Mouse (Mus musculus): ENCODE data around the gene Maea. TPM values are rescaled to one million over a fixed set of nuclear protein-coding genes. Genes with fewer than 3 reads are reported as not detected.

Gene Maea
- polyA plus RNA-seq, 1 experiment from 2014 or later: 133 TPM

GRCm38 (mm10) chr5:33400819-33401218, 65.5 kb downstream of the Maea start:
- no peak overlapping the region for H3K4me3 ChIP-seq (ENCODE audit: low read length)
- H3K27ac ChIP-seq (ENCODE audit: low read depth, low read length): no peak overlapping the region
- H3K9me3 ChIP-seq (ENCODE audit: control insufficient read depth, low read length): no peaks in the 10 kb centered on the region
- no peak overlapping the region for H3K9ac ChIP-seq (ENCODE audit: low read depth, low read length)
- no peak overlapping the region for H3K4me2 ChIP-seq (replicated peaks; ENCODE audit: low read depth, low read length)
- H3K36me3 ChIP-seq (ENCODE audit: control insufficient read depth, insufficient read depth, low read length): no peaks in the 10 kb centered on the region
- no peak for ATAC-seq (ENCODE audit: low FRiP score, low TSS enrichment)
- no peaks in the 10 kb centered on the region for H3K4me1 ChIP-seq (ENCODE audit: control insufficient read depth, insufficient read depth, low read length)
- whole genome bisulfite sequencing: 55% methylated on average over 12 of the region's 12 CpGs
- H3K27me3 ChIP-seq (ENCODE audit: control insufficient read depth, insufficient read depth, low read length): no peaks in the 10 kb centered on the region

GRCm38 (mm10) chr5:33420313-33420712, 85.0 kb downstream of the Maea start:
- Histone ChIP-seq H3K36me3 (ENCODE audit: control insufficient read depth, insufficient read depth, low read length) (no peaks in the 10 kb centered on the region), H3K4me3 (ENCODE audit: low read length) (no peak overlapping the region), H3K27ac (ENCODE audit: low read depth, low read length) (no peak overlapping the region), H3K4me2 (replicated peaks; ENCODE audit: low read depth, low read length) (no peak overlapping the region), H3K9ac (ENCODE audit: low read depth, low read length) (no peak overlapping the region), H3K4me1 (ENCODE audit: control insufficient read depth, insufficient read depth, low read length) (no peaks in the 10 kb centered on the region), H3K27me3 (ENCODE audit: control insufficient read depth, insufficient read depth, low read length) (peaks cover 2% of the 10 kb centered on the region; the same call in 1 of the 2 replicates), H3K9me3 (ENCODE audit: control insufficient read depth, low read length) (no peaks in the 10 kb centered on the region)
- no peak for ATAC-seq (ENCODE audit: low FRiP score, low TSS enrichment)
- WGBS: 72% methylated on average over 3 of the region's 3 CpGs

Other genes with a start within 250 kb of the Maea start
- 1.3 and 5.1 TPM in 2 replicates for gene Slc5a1, start 231.3 kb upstream of the Maea start, polyA plus RNA-seq (2014; fragmentation: Nextera tagmentation; extraction: Ambion mirVana)
- 3.9 and 4.2 TPM in 2 replicates for gene Spon2, start 117.1 kb upstream of the Maea start, polyA plus RNA-seq (2014; fragmentation: Nextera tagmentation; extraction: Ambion mirVana)
- gene Ctbp1, start 60.5 kb upstream of the Maea start, polyA plus RNA-seq (2014; fragmentation: Nextera tagmentation; extraction: Ambion mirVana): 241 and 398 TPM in 2 replicates
- 7.9 and 8.9 TPM in 2 replicates for gene Uvssa, start 43.0 kb downstream of the Maea start, polyA plus RNA-seq (2014; fragmentation: Nextera tagmentation; extraction: Ambion mirVana)
- gene Nkx1-1, start 98.5 kb downstream of the Maea start, polyA plus RNA-seq (2014; fragmentation: Nextera tagmentation; extraction: Ambion mirVana): not detected in 2 replicates

All from kidney, embryonic 14.5 days (tissue).